Mouse (Mus musculus) A20 (cell line): Measurements from ENCODE around the gene Mrps6.
A peak's percentile ranks its signal among the peaks of the same experiment; 100 is the strongest.

Experiments used
- DNase-seq: peaks from one replicate; pipeline ENCODE4 v3.0.0-alpha.2; 2011; ENCODE audit warnings: low read depth, low spot score

The Mrps6 gene

GRCm38 (mm10) chr16:92120899-92121531 lies 62.9 kb downstream of the Mrps6 start:
- DNase-seq, result no peak

GRCm38 (mm10) chr16:92127226-92127625 lies 69.2 kb downstream of the Mrps6 start:
- no peak for DNase-seq

- DNase-seq, result no peak
These were observed 69.6 kb downstream of the Mrps6 start for GRCm38 (mm10) chr16:92127666-92128065.

GRCm38 (mm10) chr16:92129843-92130242 lies 71.8 kb downstream of the Mrps6 start:
- peak; percentile 43 for DNase-seq

GRCm38 (mm10) chr16:92132511-92132910 lies 74.4 kb downstream of the Mrps6 start:
- no peak for DNase-seq

GRCm38 (mm10) chr16:92134148-92134764 lies 76.2 kb downstream of the Mrps6 start:
- no peak for DNase-seq

GRCm38 (mm10) chr16:92136275-92136674 lies 78.2 kb downstream of the Mrps6 start:
- no peak for DNase-seq

- DNase-seq, result no peak
These were observed 81.6 kb downstream of the Mrps6 start for GRCm38 (mm10) chr16:92139386-92140261.

- no peak for DNase-seq
These were observed 82.3 kb downstream of the Mrps6 start for GRCm38 (mm10) chr16:92140328-92140727.

GRCm38 (mm10) chr16:92141021-92141420 lies 83.0 kb downstream of the Mrps6 start:
- DNase-seq, result no peak

- DNase-seq, result no peak
These were observed 84.4 kb downstream of the Mrps6 start for GRCm38 (mm10) chr16:92142426-92143012.

GRCm38 (mm10) chr16:92147631-92148366 lies 89.7 kb downstream of the Mrps6 start:
- DNase-seq, result no peak

GRCm38 (mm10) chr16:92148367-92148728 lies 90.3 kb downstream of the Mrps6 start:
- DNase-seq, result no peak

GRCm38 (mm10) chr16:92150975-92151374 lies 92.9 kb downstream of the Mrps6 start:
- DNase-seq, result no peak

GRCm38 (mm10) chr16:92158021-92158455 lies 100.0 kb downstream of the Mrps6 start:
- no peak for DNase-seq

- no peak for DNase-seq
These were observed 100.5 kb downstream of the Mrps6 start for GRCm38 (mm10) chr16:92158461-92159091.

GRCm38 (mm10) chr16:92159114-92159513 lies 101.0 kb downstream of the Mrps6 start:
- DNase-seq, result no peak
